Mouse (Mus musculus): ENCODE data around the gene Mfap3l. TPM values are rescaled to one million over a fixed set of nuclear protein-coding genes. Genes with fewer than 3 reads are reported as not detected.
"Not testable (repeated sequence)": the region's sequence is repeated elsewhere in the genome, so short reads cannot be mapped to it uniquely, and the experiment has no call there.

The Mfap3l gene
- 1.4 and 1.5 TPM in 2 replicates for polyA plus RNA-seq (2014; fragmentation: Nextera tagmentation; extraction: Ambion mirVana)

GRCm38 (mm10) chr8:60632250-60632932, at the start of gene Mfap3l:
Mfap3l (plus strand) TSS chr8:60632827.
- WGBS (ENCODE audit: insufficient replicate concordance): under 1% methylated on average over 58 of the region's 60 CpGs
- Histone ChIP-seq H3K9me3 (replicated peaks; ENCODE audit: control insufficient read depth, low read length) (no peaks in the 10 kb centered on the region), H3K4me2 (peak within 1 kb of the TSS; percentile 84), H3K27ac (ENCODE audit: low read depth, low read length) (no peak within 1 kb of the TSS), H3K9ac (ENCODE audit: low read depth, low read length) (peak within 1 kb of the TSS; percentile 60), H3K27me3 (ENCODE audit: control insufficient read depth, insufficient read depth, low read length) (peaks cover 11% of the 10 kb centered on the region), H3K36me3 (ENCODE audit: control insufficient read depth, insufficient read depth, low read length) (no peaks in the 10 kb centered on the region), H3K4me1 (ENCODE audit: control insufficient read depth, insufficient read depth, low read length) (peaks cover 4% of the 10 kb centered on the region; the same call in 1 of the 2 replicates), H3K4me3 (ENCODE audit: low read depth, low read length) (peak within 1 kb of the TSS; percentile 57)
- peak; percentile 98 for ATAC-seq (replicated peaks; ENCODE audit: insufficient number of reproducible peaks, low FRiP score, low TSS enrichment)

- 46% methylated on average over 2 of the region's 2 CpGs for WGBS (ENCODE audit: insufficient replicate concordance)
- H3K27ac ChIP-seq (ENCODE audit: low read depth, low read length): no peak overlapping the region
- no peaks in the 10 kb centered on the region for H3K9me3 ChIP-seq (replicated peaks; ENCODE audit: control insufficient read depth, low read length)
- H3K4me1 ChIP-seq (ENCODE audit: control insufficient read depth, insufficient read depth, low read length): no peaks in the 10 kb centered on the region
- no peak overlapping the region for H3K4me2 ChIP-seq
- H3K9ac ChIP-seq (ENCODE audit: low read depth, low read length): no peak overlapping the region
- no peaks in the 10 kb centered on the region for H3K36me3 ChIP-seq (ENCODE audit: control insufficient read depth, insufficient read depth, low read length)
- H3K27me3 ChIP-seq (ENCODE audit: control insufficient read depth, insufficient read depth, low read length): no peaks in the 10 kb centered on the region
- no peak overlapping the region for H3K4me3 ChIP-seq (ENCODE audit: low read depth, low read length)
- no peak for ATAC-seq (replicated peaks; ENCODE audit: insufficient number of reproducible peaks, low FRiP score, low TSS enrichment)
These were observed 49.3 kb upstream of the Mfap3l start for GRCm38 (mm10) chr8:60583369-60583768.

- H3K4me2 ChIP-seq; H3K4me1 ChIP-seq (ENCODE audit: control insufficient read depth, insufficient read depth, low read length); H3K27ac ChIP-seq (ENCODE audit: low read depth, low read length); H3K9me3 ChIP-seq (replicated peaks; ENCODE audit: control insufficient read depth, low read length); H3K36me3 ChIP-seq (ENCODE audit: control insufficient read depth, insufficient read depth, low read length); ATAC-seq (replicated peaks; ENCODE audit: insufficient number of reproducible peaks, low FRiP score, low TSS enrichment); H3K4me3 ChIP-seq (ENCODE audit: low read depth, low read length); H3K9ac ChIP-seq (ENCODE audit: low read depth, low read length); H3K27me3 ChIP-seq (ENCODE audit: control insufficient read depth, insufficient read depth, low read length): not testable (repeated sequence)
- 70% methylated on average over 29 of the region's 29 CpGs for WGBS (ENCODE audit: insufficient replicate concordance)
These were observed 41.1 kb upstream of the Mfap3l start for GRCm38 (mm10) chr8:60591352-60592105.

GRCm38 (mm10) chr8:60594761-60595160, 37.9 kb upstream of the Mfap3l start:
- WGBS (ENCODE audit: insufficient replicate concordance): 55% methylated on average over 3 of the region's 3 CpGs
- no peak for ATAC-seq (replicated peaks; ENCODE audit: insufficient number of reproducible peaks, low FRiP score, low TSS enrichment)

GRCm38 (mm10) chr8:60611580-60612111, 21.0 kb upstream of the Mfap3l start:
- Histone ChIP-seq H3K27ac (ENCODE audit: low read depth, low read length) (no peak overlapping the region), H3K9ac (ENCODE audit: low read depth, low read length) (no peak overlapping the region), H3K4me3 (ENCODE audit: low read depth, low read length) (no peak overlapping the region), H3K27me3 (ENCODE audit: control insufficient read depth, insufficient read depth, low read length) (no peaks in the 10 kb centered on the region), H3K4me1 (ENCODE audit: control insufficient read depth, insufficient read depth, low read length) (no peaks in the 10 kb centered on the region), H3K36me3 (ENCODE audit: control insufficient read depth, insufficient read depth, low read length) (no peaks in the 10 kb centered on the region), H3K4me2 (no peak overlapping the region), H3K9me3 (replicated peaks; ENCODE audit: control insufficient read depth, low read length) (no peaks in the 10 kb centered on the region)
- ATAC-seq (replicated peaks; ENCODE audit: insufficient number of reproducible peaks, low FRiP score, low TSS enrichment): no peak

More at GRCm38 (mm10) chr8:60594761-60595160, 37.9 kb upstream of the Mfap3l start:
- Histone ChIP-seq H3K9me3 (replicated peaks; ENCODE audit: control insufficient read depth, low read length) (no peaks in the 10 kb centered on the region), H3K27me3 (ENCODE audit: control insufficient read depth, insufficient read depth, low read length) (no peaks in the 10 kb centered on the region), H3K9ac (ENCODE audit: low read depth, low read length) (no peak overlapping the region), H3K36me3 (ENCODE audit: control insufficient read depth, insufficient read depth, low read length) (no peaks in the 10 kb centered on the region), H3K4me3 (ENCODE audit: low read depth, low read length) (no peak overlapping the region), H3K27ac (ENCODE audit: low read depth, low read length) (no peak overlapping the region), H3K4me1 (ENCODE audit: control insufficient read depth, insufficient read depth, low read length) (no peaks in the 10 kb centered on the region), H3K4me2 (no peak overlapping the region)

- Histone ChIP-seq H3K4me3 (ENCODE audit: low read depth, low read length) (no peak overlapping the region), H3K36me3 (ENCODE audit: control insufficient read depth, insufficient read depth, low read length) (no peaks in the 10 kb centered on the region), H3K27ac (ENCODE audit: low read depth, low read length) (no peak overlapping the region), H3K9me3 (replicated peaks; ENCODE audit: control insufficient read depth, low read length) (no peaks in the 10 kb centered on the region), H3K9ac (ENCODE audit: low read depth, low read length) (no peak overlapping the region), H3K27me3 (ENCODE audit: control insufficient read depth, insufficient read depth, low read length) (no peaks in the 10 kb centered on the region), H3K4me1 (ENCODE audit: control insufficient read depth, insufficient read depth, low read length) (no peaks in the 10 kb centered on the region), H3K4me2 (no peak overlapping the region)
- WGBS (ENCODE audit: insufficient replicate concordance): 29% methylated on average over 2 of the region's 2 CpGs
- ATAC-seq (replicated peaks; ENCODE audit: insufficient number of reproducible peaks, low FRiP score, low TSS enrichment): no peak
These were observed 15.7 kb upstream of the Mfap3l start for GRCm38 (mm10) chr8:60616928-60617327.

- H3K9me3 ChIP-seq (replicated peaks; ENCODE audit: control insufficient read depth, low read length): no peaks in the 10 kb centered on the region
- H3K4me1 ChIP-seq (ENCODE audit: control insufficient read depth, insufficient read depth, low read length): no peaks in the 10 kb centered on the region
- H3K36me3 ChIP-seq (ENCODE audit: control insufficient read depth, insufficient read depth, low read length): no peaks in the 10 kb centered on the region
- no peak overlapping the region for H3K4me2 ChIP-seq
- 70% methylated on average over 4 of the region's 4 CpGs for WGBS (ENCODE audit: insufficient replicate concordance)
- H3K27me3 ChIP-seq (ENCODE audit: control insufficient read depth, insufficient read depth, low read length): no peaks in the 10 kb centered on the region
- H3K27ac ChIP-seq (ENCODE audit: low read depth, low read length): no peak overlapping the region
- ATAC-seq (replicated peaks; ENCODE audit: insufficient number of reproducible peaks, low FRiP score, low TSS enrichment): no peak
- no peak overlapping the region for H3K4me3 ChIP-seq (ENCODE audit: low read depth, low read length)
- no peak overlapping the region for H3K9ac ChIP-seq (ENCODE audit: low read depth, low read length)
These were observed 11.1 kb upstream of the Mfap3l start for GRCm38 (mm10) chr8:60621561-60621960.

GRCm38 (mm10) chr8:60622056-60622455, 10.6 kb upstream of the Mfap3l start:
- no peak overlapping the region for H3K4me2 ChIP-seq
- H3K9me3 ChIP-seq (replicated peaks; ENCODE audit: control insufficient read depth, low read length): no peaks in the 10 kb centered on the region
- 82% methylated on average over 12 of the region's 12 CpGs for WGBS (ENCODE audit: insufficient replicate concordance)
- no peak for ATAC-seq (replicated peaks; ENCODE audit: insufficient number of reproducible peaks, low FRiP score, low TSS enrichment)
- no peaks in the 10 kb centered on the region for H3K4me1 ChIP-seq (ENCODE audit: control insufficient read depth, insufficient read depth, low read length)
- H3K36me3 ChIP-seq (ENCODE audit: control insufficient read depth, insufficient read depth, low read length): no peaks in the 10 kb centered on the region
- H3K4me3 ChIP-seq (ENCODE audit: low read depth, low read length): no peak overlapping the region
- H3K9ac ChIP-seq (ENCODE audit: low read depth, low read length): no peak overlapping the region
- no peaks in the 10 kb centered on the region for H3K27me3 ChIP-seq (ENCODE audit: control insufficient read depth, insufficient read depth, low read length)
- H3K27ac ChIP-seq (ENCODE audit: low read depth, low read length): no peak overlapping the region
